Mouse (Mus musculus) heart, embryonic 12.5 days (tissue): ENCODE results near the gene Alas2. TPM values are rescaled to one million over a fixed set of nuclear protein-coding genes. Genes with fewer than 3 reads are reported as not detected.

Source experiments
- ATAC-seq: fragments of 200-750 bp; cut with Nextera tagmentation; 2 replicates; pipeline ENCODE4 v1.8.0; 2017; ENCODE audit warnings: moderate TSS enrichment, moderate library complexity; ENCODE audit not compliant: insufficient number of reproducible peaks, low FRiP score
- H3K27ac ChIP-seq: fragments of 300-500 bp; sonication (generic); 2 replicates; pipeline ENCODE4 v1.5.1; 2016; ENCODE audit warnings: mild to moderate bottlenecking, moderate library complexity; ENCODE audit not compliant: poor library complexity, severe bottlenecking
- H3K27me3 ChIP-seq: fragments of 300-500 bp; sonication (generic); replicated peaks from 2 replicates; pipeline ENCODE4 v1.6.1; 2016; ENCODE audit warnings: mild to moderate bottlenecking, moderate library complexity
- H3K36me3 ChIP-seq: fragments of 300-500 bp; sonication (generic); 2 replicates; pipeline ENCODE4 v1.6.1; 2016; ENCODE audit warnings: mild to moderate bottlenecking, moderate library complexity
- H3K4me1 ChIP-seq: fragments of 300-500 bp; sonication (generic); replicated peaks from 2 replicates; pipeline ENCODE4 v1.6.1; 2016; ENCODE audit warnings: mild to moderate bottlenecking
- H3K4me2 ChIP-seq: fragments of 300-500 bp; sonication (generic); 2 replicates; pipeline ENCODE4 v1.6.1; 2016; ENCODE audit warnings: mild to moderate bottlenecking, moderate library complexity
- H3K4me3 ChIP-seq: fragments of 300-500 bp; sonication (generic); 2 replicates; pipeline ENCODE4 v1.5.1; 2016; ENCODE audit warnings: mild to moderate bottlenecking
- H3K9ac ChIP-seq: fragments of 300-500 bp; sonication (generic); 2 replicates; pipeline ENCODE4 v1.6.1; 2016; ENCODE audit warnings: mild to moderate bottlenecking, moderate library complexity
- H3K9me3 ChIP-seq: fragments of 300-500 bp; sonication (generic); replicated peaks from 2 replicates; pipeline ENCODE4 v1.6.1; 2016; ENCODE audit warnings: mild to moderate bottlenecking, moderate library complexity
- WGBS: fragments of 180-500 bp; shearing (Covaris S2); methylation state at CpG from one replicate; pipeline ENCODE4 v1.1.7; 2016; 5-methylcytosine and 5-hydroxymethylcytosine counted together
- polyA plus RNA-seq: library from polyadenylated mRNA; unstranded; fragments of >200 nt; fragmentation: Nextera tagmentation; extraction: Ambion mirVana; gene quantifications from 2 replicates; pipeline ENCODE4 v1.2.1, GENCODE M21; 2016

Gene Alas2
- polyA plus RNA-seq = 156 and 159 TPM in 2 replicates

DNA sequence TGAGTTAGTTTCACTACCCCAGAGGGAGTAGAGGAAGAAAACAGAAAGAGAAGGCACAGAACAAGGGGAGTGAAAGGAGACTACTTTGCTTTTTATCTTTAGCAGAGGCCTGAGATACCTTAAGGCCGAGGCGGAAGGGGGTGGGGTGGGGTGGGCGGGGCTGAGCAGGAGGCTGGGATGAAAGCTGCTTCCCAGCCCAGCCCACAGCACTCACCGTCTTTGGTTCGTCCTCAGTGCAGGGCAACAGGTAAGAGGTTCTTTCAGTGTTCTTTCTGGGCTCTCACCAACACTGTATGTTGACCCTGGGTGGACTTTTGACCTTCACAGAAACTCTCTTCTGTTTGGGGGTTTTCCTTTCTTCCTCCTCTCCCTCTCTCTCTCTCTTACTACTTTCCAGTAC lies at the start of gene Alas2:
TSS of gene Alas2 (plus strand) at position 137 of the 400 bp plus-strand sequence.
- H3K27ac ChIP-seq = no peak within 1 kb of the TSS
- 41% methylated on average over 4 of the region's 5 CpGs for WGBS
- H3K4me3 ChIP-seq = 0 out of 2 replicates have a peak within 1 kb of the TSS, but pooled peaks have one; percentile 9
- no peaks in the 10 kb centered on the region for H3K4me1 ChIP-seq
- H3K36me3 ChIP-seq = peaks cover 17% of the 10 kb centered on the region; the same call in 1 of the 2 replicates
- ATAC-seq = peak; percentile 86
- no peaks in the 10 kb centered on the region for H3K27me3 ChIP-seq
- H3K9me3 ChIP-seq = no peaks in the 10 kb centered on the region
- H3K9ac ChIP-seq = no peak within 1 kb of the TSS
- H3K4me2 ChIP-seq = no peak within 1 kb of the TSS

DNA sequence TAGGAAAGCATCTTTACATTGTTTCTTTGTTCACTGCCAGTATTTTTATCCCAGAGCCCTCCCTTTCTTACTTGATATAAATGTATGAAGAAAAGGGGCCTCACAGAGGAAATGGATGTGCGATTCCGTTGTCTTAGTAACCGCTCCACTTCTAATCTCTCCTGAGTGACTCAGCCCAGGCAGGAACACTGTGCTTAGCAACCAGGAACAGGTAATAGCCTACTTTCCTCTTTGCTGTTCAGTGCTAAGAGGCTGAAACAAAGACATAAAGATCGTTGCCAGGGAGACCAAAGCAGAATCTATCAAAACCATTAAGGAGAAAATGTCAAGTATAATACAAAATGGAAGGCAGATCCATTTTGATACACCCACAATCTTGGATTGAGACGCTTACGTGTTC lies 38.5 kb upstream of the Alas2 start:
- H3K4me3 ChIP-seq = no peak overlapping the region

DNA sequence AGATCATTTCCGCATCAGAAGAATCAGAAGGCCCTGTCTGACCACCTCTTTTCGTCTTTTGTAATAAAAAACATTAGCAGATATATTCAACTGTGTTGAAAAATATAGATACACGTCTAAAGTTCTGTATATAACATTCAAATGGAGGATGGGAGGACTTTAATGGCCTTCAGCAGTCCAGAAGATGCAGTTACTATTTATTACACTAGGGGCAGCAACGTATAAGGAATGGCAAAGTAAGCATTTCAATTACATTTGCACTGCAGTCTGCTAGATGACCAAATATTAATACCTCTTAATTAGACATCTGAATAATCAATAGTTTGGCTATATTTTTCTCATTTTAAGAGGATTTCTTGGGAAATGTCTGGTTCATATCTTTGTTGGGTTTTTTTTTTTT lies 36.5 kb upstream of the Alas2 start:
- H3K4me2 ChIP-seq = no peak overlapping the region
- no peak for ATAC-seq
- 44% methylated on average over 4 of the region's 4 CpGs for WGBS
- no peak overlapping the region for H3K9ac ChIP-seq
- H3K27ac ChIP-seq = no peak overlapping the region
- no peaks in the 10 kb centered on the region for H3K36me3 ChIP-seq
- no peaks in the 10 kb centered on the region for H3K4me1 ChIP-seq
- no peaks in the 10 kb centered on the region for H3K27me3 ChIP-seq
- no peak overlapping the region for H3K4me3 ChIP-seq
- no peaks in the 10 kb centered on the region for H3K9me3 ChIP-seq

More for the DNA sequence above, 38.5 kb upstream of the Alas2 start:
- Histone ChIP-seq H3K27me3 (no peaks in the 10 kb centered on the region), H3K9ac (no peak overlapping the region), H3K36me3 (no peaks in the 10 kb centered on the region), H3K4me1 (no peaks in the 10 kb centered on the region), H3K27ac (no peak overlapping the region), H3K4me2 (no peak overlapping the region), H3K9me3 (no peaks in the 10 kb centered on the region)
- 81% methylated on average over 6 of the region's 6 CpGs for WGBS
- ATAC-seq = no peak

DNA sequence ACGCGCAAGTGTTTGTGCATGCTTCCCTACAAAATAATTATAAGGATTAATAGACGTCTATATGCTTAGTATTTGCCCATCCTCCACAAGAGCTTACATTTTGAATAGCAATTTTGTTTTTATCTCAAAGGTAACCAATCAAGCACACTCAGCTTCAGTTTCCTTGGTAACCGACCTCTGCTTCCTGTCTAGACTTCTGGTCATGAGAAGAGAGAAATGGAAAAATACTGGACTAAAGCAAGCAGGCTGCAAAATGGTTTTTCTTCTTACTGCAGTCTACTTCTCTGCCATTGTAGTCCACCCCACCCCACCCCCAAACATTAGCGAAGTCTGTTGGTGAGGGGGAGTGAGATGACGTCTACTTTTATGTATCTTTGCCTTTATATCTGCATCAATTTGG lies 35.9 kb upstream of the Alas2 start:
- no peaks in the 10 kb centered on the region for H3K9me3 ChIP-seq
- H3K4me3 ChIP-seq = no peak overlapping the region
- H3K9ac ChIP-seq = no peak overlapping the region
- H3K4me2 ChIP-seq = no peak overlapping the region
- 73% methylated on average over 6 of the region's 6 CpGs for WGBS
- no peaks in the 10 kb centered on the region for H3K27me3 ChIP-seq
- no peak for ATAC-seq
- no peaks in the 10 kb centered on the region for H3K4me1 ChIP-seq
- H3K36me3 ChIP-seq = no peaks in the 10 kb centered on the region
- H3K27ac ChIP-seq = no peak overlapping the region

DNA sequence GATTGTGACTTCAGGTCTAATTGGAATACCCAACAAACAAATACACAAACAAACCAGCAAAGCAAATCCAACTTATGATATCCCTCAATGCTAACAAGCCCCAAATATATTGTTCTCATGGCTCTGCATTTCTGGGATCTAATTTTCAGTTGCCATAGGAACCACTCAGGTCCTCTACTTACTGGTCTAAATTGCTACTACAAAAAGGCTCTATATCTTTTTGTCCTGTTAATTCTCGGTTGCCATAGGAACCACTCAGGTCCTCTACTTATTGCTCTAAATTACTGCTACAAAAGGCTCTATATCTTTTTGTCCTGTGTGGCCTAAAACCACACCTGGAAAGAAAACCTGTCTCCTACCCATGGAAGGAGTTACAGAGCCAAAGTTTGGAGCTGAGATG lies 33.0 kb upstream of the Alas2 start:
- Histone ChIP-seq H3K27ac (no peak overlapping the region), H3K27me3 (no peaks in the 10 kb centered on the region), H3K4me3 (no peak overlapping the region), H3K4me2 (no peak overlapping the region), H3K9me3 (no peaks in the 10 kb centered on the region), H3K9ac (no peak overlapping the region), H3K36me3 (no peaks in the 10 kb centered on the region), H3K4me1 (no peaks in the 10 kb centered on the region)
- 88% methylated on average over 1 of the region's 1 CpGs for WGBS
- no peak for ATAC-seq

DNA sequence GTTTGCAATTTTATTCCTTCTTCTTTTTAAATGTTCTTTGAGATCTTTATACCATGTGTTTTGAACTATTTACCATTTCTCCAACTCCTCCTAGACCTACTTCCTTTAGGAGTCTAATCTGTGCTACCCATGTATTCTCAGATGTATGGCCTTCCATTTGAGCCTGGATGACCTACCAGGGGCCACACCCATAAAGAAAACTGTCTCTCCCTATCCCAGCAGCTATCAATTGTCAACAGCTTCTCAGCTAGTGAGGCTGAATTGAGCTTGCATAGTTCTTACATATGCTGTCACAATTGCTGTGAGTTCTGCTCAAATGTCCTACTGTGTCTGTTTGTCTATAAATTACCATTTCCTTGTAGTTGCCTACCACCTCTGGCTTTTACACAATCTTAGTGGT lies 31.2 kb upstream of the Alas2 start:
- H3K4me3 ChIP-seq = no peak overlapping the region
- H3K36me3 ChIP-seq = no peaks in the 10 kb centered on the region
- H3K9me3 ChIP-seq = no peaks in the 10 kb centered on the region
- no peak overlapping the region for H3K4me2 ChIP-seq
- H3K4me1 ChIP-seq = no peaks in the 10 kb centered on the region
- H3K27ac ChIP-seq = no peak overlapping the region
- no peaks in the 10 kb centered on the region for H3K27me3 ChIP-seq
- ATAC-seq = peak; percentile 57; the same call in 1 of the 2 replicates
- no peak overlapping the region for H3K9ac ChIP-seq

DNA sequence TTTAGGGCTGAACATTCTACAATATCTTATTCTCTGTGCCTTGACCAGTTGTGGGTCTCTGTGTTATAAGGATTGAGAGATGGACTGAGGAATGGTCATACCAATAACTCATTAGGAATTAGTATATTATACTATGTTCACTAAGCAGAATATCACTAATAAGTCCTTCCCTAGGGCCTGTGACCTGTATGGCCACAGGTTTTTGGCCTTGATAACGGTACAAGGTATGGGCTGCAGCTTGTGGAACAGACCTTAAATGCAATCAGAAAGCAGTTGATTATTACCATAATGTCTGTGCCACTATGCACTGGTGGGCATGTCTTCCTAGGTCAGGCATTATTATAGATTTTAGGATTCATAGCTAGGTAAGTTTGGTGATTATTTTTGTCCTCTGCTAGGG lies 30.7 kb upstream of the Alas2 start:
- no peaks in the 10 kb centered on the region for H3K27me3 ChIP-seq
- no peak overlapping the region for H3K27ac ChIP-seq
- no peaks in the 10 kb centered on the region for H3K9me3 ChIP-seq
- no peak for ATAC-seq
- no peak overlapping the region for H3K4me3 ChIP-seq
- WGBS = 74% methylated on average over 1 of the region's 1 CpGs
- H3K9ac ChIP-seq = no peak overlapping the region
- no peaks in the 10 kb centered on the region for H3K4me1 ChIP-seq
- no peak overlapping the region for H3K4me2 ChIP-seq
- H3K36me3 ChIP-seq = no peaks in the 10 kb centered on the region

DNA sequence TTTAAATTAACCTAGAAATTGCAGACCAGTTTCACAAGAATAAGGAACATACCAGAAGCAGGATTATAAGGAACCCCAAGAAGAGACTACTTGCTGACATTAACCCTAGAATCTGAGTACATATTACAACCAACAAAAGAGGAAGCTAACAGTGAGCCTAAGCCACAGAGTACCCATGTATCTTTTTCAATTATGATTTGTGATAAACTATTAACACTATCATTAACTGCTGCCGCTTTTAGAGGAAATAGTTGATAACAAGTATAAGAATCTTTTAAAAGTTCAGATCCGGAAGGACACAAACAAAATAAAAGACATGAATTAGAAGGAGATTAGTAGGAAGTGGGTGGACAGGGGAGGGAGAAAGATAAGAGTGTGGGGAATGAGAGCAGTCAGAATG lies 7.1 kb upstream of the Alas2 start:
- H3K4me2 ChIP-seq = no peak overlapping the region
- H3K9ac ChIP-seq = no peak overlapping the region
- H3K4me1 ChIP-seq = no peaks in the 10 kb centered on the region
- no peak for ATAC-seq
- 66% methylated on average over 2 of the region's 2 CpGs for WGBS
- H3K27me3 ChIP-seq = no peaks in the 10 kb centered on the region
- H3K27ac ChIP-seq = no peak overlapping the region
- no peak overlapping the region for H3K4me3 ChIP-seq
- no peaks in the 10 kb centered on the region for H3K9me3 ChIP-seq
- H3K36me3 ChIP-seq = 0 out of 2 replicates have a peak, but pooled peaks cover 5% of the 10 kb centered on the region

DNA sequence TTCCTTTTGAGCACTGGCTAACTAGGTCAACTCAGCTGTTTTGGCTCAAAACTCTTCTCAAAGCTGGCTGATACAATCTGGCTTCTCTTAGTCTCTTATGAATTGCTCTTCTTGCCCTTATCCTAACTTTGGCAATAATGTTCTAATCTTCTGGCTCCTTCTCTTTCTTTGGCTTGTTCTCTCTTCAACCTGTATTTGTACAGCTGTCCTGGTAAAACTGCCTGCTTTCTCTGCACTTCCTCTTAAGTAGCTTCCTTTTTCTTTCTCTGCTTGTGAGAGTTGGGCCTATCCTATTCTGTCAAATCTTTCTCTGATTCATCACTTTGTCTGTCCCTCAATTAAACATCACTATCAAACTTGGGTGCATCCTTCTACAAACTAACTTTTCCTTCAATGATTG lies 5.5 kb upstream of the Alas2 start:
- Histone ChIP-seq H3K27me3 (no peaks in the 10 kb centered on the region), H3K4me3 (no peak overlapping the region), H3K36me3 (0 out of 2 replicates have a peak, but pooled peaks cover 5% of the 10 kb centered on the region), H3K4me1 (no peaks in the 10 kb centered on the region), H3K9me3 (no peaks in the 10 kb centered on the region), H3K27ac (no peak overlapping the region), H3K4me2 (no peak overlapping the region), H3K9ac (no peak overlapping the region)
- ATAC-seq = no peak

DNA sequence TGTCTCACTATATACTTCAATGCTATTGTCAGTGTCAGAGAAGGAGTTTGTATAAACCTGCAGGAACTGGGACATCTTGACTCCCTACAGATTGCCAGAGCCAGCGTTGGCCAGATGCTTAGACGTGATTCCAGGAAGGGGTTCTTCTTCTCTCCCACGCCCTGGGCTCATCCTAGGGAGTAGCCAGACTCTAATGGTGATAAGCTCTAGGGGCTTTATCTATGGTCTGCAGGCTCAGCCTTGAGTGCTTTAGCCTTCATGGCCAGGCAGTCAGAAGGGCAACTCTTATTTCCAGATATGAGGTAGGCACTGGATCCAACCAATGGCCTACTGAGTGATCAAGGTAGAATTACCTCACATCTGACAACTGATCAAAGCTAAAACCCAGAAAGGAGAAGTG lies 2.5 kb downstream of the Alas2 start:
- no peak overlapping the region for H3K4me3 ChIP-seq
- peaks cover 18% of the 10 kb centered on the region for H3K36me3 ChIP-seq
- H3K4me2 ChIP-seq = no peak overlapping the region
- ATAC-seq = peak; percentile 93
- no peaks in the 10 kb centered on the region for H3K4me1 ChIP-seq
- no peak overlapping the region for H3K27ac ChIP-seq
- no peaks in the 10 kb centered on the region for H3K27me3 ChIP-seq
- H3K9me3 ChIP-seq = no peaks in the 10 kb centered on the region
- H3K9ac ChIP-seq = no peak overlapping the region
- WGBS = 48% methylated on average over 3 of the region's 3 CpGs

DNA sequence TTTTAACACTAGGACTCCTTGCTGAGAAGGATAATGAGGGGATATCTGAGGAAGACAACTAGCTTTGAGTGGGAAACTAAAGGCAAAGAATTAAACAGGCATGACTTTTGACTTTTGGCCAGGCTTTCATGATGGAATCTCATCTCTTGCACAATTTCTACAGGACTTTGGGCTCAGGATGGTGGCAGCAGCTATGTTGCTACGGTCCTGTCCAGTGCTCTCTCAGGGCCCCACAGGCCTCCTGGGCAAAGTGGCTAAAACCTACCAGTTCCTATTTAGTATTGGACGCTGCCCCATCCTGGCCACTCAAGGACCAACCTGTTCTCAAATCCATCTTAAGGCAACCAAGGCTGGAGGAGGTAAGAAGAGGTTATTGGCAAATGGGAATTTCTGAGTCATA lies 4.8 kb downstream of the Alas2 start:
- Histone ChIP-seq H3K27me3 (no peaks in the 10 kb centered on the region), H3K4me3 (no peak overlapping the region), H3K4me2 (no peak overlapping the region), H3K9ac (no peak overlapping the region), H3K36me3 (peaks cover 18% of the 10 kb centered on the region), H3K4me1 (no peaks in the 10 kb centered on the region), H3K9me3 (no peaks in the 10 kb centered on the region), H3K27ac (no peak overlapping the region)
- ATAC-seq = no peak
- WGBS = 84% methylated on average over 2 of the region's 2 CpGs

DNA sequence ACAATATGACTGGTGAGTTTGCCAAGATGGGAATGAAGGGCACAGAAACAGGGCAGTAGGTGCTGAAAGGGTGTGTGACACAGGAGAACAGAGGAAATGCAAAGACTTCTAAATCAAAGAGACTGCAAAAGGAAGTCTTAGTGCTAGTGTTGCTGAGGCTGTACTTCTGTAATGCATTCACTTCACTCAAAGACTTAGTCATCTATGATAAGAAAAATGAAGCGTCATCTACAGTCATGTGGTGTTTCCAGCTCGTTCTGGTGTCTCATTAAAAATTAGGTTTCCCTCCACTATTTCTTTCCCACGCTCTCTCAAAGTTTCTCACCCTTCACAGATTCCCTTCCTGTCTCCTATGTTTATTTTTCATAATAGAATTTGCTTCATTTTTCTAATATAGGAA lies 6.9 kb downstream of the Alas2 start:
- Histone ChIP-seq H3K27ac (no peak overlapping the region), H3K4me1 (no peaks in the 10 kb centered on the region), H3K4me3 (no peak overlapping the region), H3K36me3 (peaks cover 18% of the 10 kb centered on the region), H3K9me3 (no peaks in the 10 kb centered on the region), H3K27me3 (no peaks in the 10 kb centered on the region), H3K4me2 (no peak overlapping the region), H3K9ac (no peak overlapping the region)
- ATAC-seq = peak; percentile 63; the same call in 1 of the 2 replicates
- WGBS = 75% methylated on average over 3 of the region's 3 CpGs
